Mouse (Mus musculus): ENCODE measurements around the gene Cdc6.

- TF ChIP-seq CTCF (IDR thresholded peaks at IDR 0.05; ENCODE audit: borderline replicate concordance, control insufficient read depth, extremely low read depth, insufficient read depth, low read length, poor library complexity) = no peak
- TF ChIP-seq POLR2A (IDR thresholded peaks at IDR 0.05; ENCODE audit: control insufficient read depth, extremely low read depth, insufficient read depth, low read length, poor library complexity) = no peak
Observed at GRCm38 (mm10) chr11:98940776-98941175, 33.2 kb downstream of the Cdc6 start.
